Mouse (Mus musculus): ENCODE data around the gene Anapc1. TPM values are rescaled to one million over a fixed set of nuclear protein-coding genes. Genes with fewer than 3 reads are reported as not detected.

Gene Anapc1
- 101 and 130 TPM in 2 replicates for total RNA-seq (2014; fragmentation: Nextera tagmentation)
- total RNA-seq (2017): 111 and 148 TPM in 2 replicates

GRCm38 (mm10) chr2:128686921-128687557 lies at the start of gene Anapc1:
TSS of gene Anapc1 (minus strand) at chr2:128687391.
- peak; percentile 95 for ATAC-seq (replicated peaks; ENCODE audit: poor library complexity, severe bottlenecking)

- ATAC-seq (replicated peaks; ENCODE audit: poor library complexity, severe bottlenecking): no peak
These were observed 47.9 kb upstream of the Anapc1 start for GRCm38 (mm10) chr2:128735089-128735488.

GRCm38 (mm10) chr2:128731951-128732350 lies 44.8 kb upstream of the Anapc1 start:
- no peak for ATAC-seq (replicated peaks; ENCODE audit: poor library complexity, severe bottlenecking)

- no peak for ATAC-seq (replicated peaks; ENCODE audit: poor library complexity, severe bottlenecking)
These were observed 44.3 kb upstream of the Anapc1 start for GRCm38 (mm10) chr2:128731514-128731913.

- no peak for ATAC-seq (replicated peaks; ENCODE audit: poor library complexity, severe bottlenecking)
These were observed 42.0 kb upstream of the Anapc1 start for GRCm38 (mm10) chr2:128729141-128729540.

GRCm38 (mm10) chr2:128728066-128728465 lies 40.9 kb upstream of the Anapc1 start:
- ATAC-seq (replicated peaks; ENCODE audit: poor library complexity, severe bottlenecking): no peak

GRCm38 (mm10) chr2:128727552-128727951 lies 40.4 kb upstream of the Anapc1 start:
- ATAC-seq (replicated peaks; ENCODE audit: poor library complexity, severe bottlenecking): no peak

- ATAC-seq (replicated peaks; ENCODE audit: poor library complexity, severe bottlenecking): no peak
These were observed 39.4 kb upstream of the Anapc1 start for GRCm38 (mm10) chr2:128726626-128727025.

GRCm38 (mm10) chr2:128726067-128726466 lies 38.9 kb upstream of the Anapc1 start:
- no peak for ATAC-seq (replicated peaks; ENCODE audit: poor library complexity, severe bottlenecking)

- no peak for ATAC-seq (replicated peaks; ENCODE audit: poor library complexity, severe bottlenecking)
These were observed 35.0 kb upstream of the Anapc1 start for GRCm38 (mm10) chr2:128722106-128722710.

GRCm38 (mm10) chr2:128719380-128719779 lies 32.2 kb upstream of the Anapc1 start:
- ATAC-seq (replicated peaks; ENCODE audit: poor library complexity, severe bottlenecking): 0 out of 2 replicates have a peak, but pooled peaks have one; percentile 22

GRCm38 (mm10) chr2:128715979-128716378 lies 28.8 kb upstream of the Anapc1 start:
- no peak for ATAC-seq (replicated peaks; ENCODE audit: poor library complexity, severe bottlenecking)

- ATAC-seq (replicated peaks; ENCODE audit: poor library complexity, severe bottlenecking): no peak
These were observed 27.6 kb upstream of the Anapc1 start for GRCm38 (mm10) chr2:128714724-128715241.

- ATAC-seq (replicated peaks; ENCODE audit: poor library complexity, severe bottlenecking): no peak
These were observed 26.4 kb upstream of the Anapc1 start for GRCm38 (mm10) chr2:128713548-128714003.

GRCm38 (mm10) chr2:128712940-128713339 lies 25.7 kb upstream of the Anapc1 start:
- ATAC-seq (replicated peaks; ENCODE audit: poor library complexity, severe bottlenecking): no peak

GRCm38 (mm10) chr2:128710609-128711008 lies 23.4 kb upstream of the Anapc1 start:
- ATAC-seq (replicated peaks; ENCODE audit: poor library complexity, severe bottlenecking): no peak

GRCm38 (mm10) chr2:128709264-128709663 lies 22.1 kb upstream of the Anapc1 start:
- no peak for ATAC-seq (replicated peaks; ENCODE audit: poor library complexity, severe bottlenecking)

- ATAC-seq (replicated peaks; ENCODE audit: poor library complexity, severe bottlenecking): no peak
These were observed 17.3 kb upstream of the Anapc1 start for GRCm38 (mm10) chr2:128704474-128704873.

- 0 out of 2 replicates have a peak, but pooled peaks have one; percentile 12 for ATAC-seq (replicated peaks; ENCODE audit: poor library complexity, severe bottlenecking)
These were observed 12.2 kb upstream of the Anapc1 start for GRCm38 (mm10) chr2:128699201-128699885.

- ATAC-seq (replicated peaks; ENCODE audit: poor library complexity, severe bottlenecking): peak; percentile 61
These were observed 11.5 kb upstream of the Anapc1 start, which contains the start of gene Mertk for GRCm38 (mm10) chr2:128698693-128699181. TSS of gene Mertk (plus strand) at chr2:128698956.
